Mouse (Mus musculus) ES-E14 (cell line): ENCODE data around the gene Gm20809. TPM values are rescaled to one million over a fixed set of nuclear protein-coding genes. Genes with fewer than 3 reads are reported as not detected.
"Not testable (repeated sequence)": the region's sequence is repeated elsewhere in the genome, so short reads cannot be mapped to it uniquely, and the experiment has no call there.

Experiments used
- DNase-seq: peaks from one replicate; pipeline ENCODE4 v3.0.0-alpha.2; 2013; ENCODE audit warnings: low read depth, low spot score
- H3K27ac ChIP-seq: 2 replicates; pipeline ENCODE4 v1.5.1; 2012; ENCODE audit warnings: low read depth, mild to moderate bottlenecking, low read length, moderate library complexity, mixed read lengths; ENCODE audit not compliant: poor library complexity, insufficient read depth, severe bottlenecking
- H3K36me3 ChIP-seq: 2 replicates; pipeline ENCODE4 v1.6.1; 2012; ENCODE audit warnings: mild to moderate bottlenecking, low read length, moderate library complexity, mixed read lengths; ENCODE audit not compliant: control insufficient read depth, poor library complexity, insufficient read depth, severe bottlenecking
- H3K4me1 ChIP-seq, 2 experiments: fragments of 150-350 bp in 1 of 2; sonication (generic) in 1 of 2; 2 replicates each; pipeline ENCODE4 v1.6.1; 2012; ENCODE audit warnings: low read length in 2 of 2, mild to moderate bottlenecking in 1 of 2, mixed read lengths in 1 of 2; ENCODE audit not compliant: control insufficient read depth in 2 of 2, insufficient read depth in 2 of 2, poor library complexity in 1 of 2
- H3K4me3 ChIP-seq, 2 experiments: fragments of 150-350 bp in 1 of 2; sonication (generic) in 1 of 2; 2 replicates each; pipeline ENCODE4 v1.5.1; 2012; ENCODE audit warnings: low read length in 2 of 2, low read depth in 1 of 2, mild to moderate bottlenecking in 1 of 2, mixed read lengths in 1 of 2; ENCODE audit not compliant: insufficient read depth in 1 of 2, poor library complexity in 1 of 2, severe bottlenecking in 1 of 2
- H3K9ac ChIP-seq: 2 replicates; pipeline ENCODE4 v1.6.1; 2012; ENCODE audit warnings: low read depth, mild to moderate bottlenecking, low read length, mixed read lengths; ENCODE audit not compliant: poor library complexity, insufficient read depth, severe bottlenecking
- H3K9me3 ChIP-seq: fragments of 150-350 bp; sonication (generic); 2 replicates; pipeline ENCODE4 v1.6.1; 2012; ENCODE audit warnings: low read depth, mild to moderate bottlenecking, low read length; ENCODE audit not compliant: control insufficient read depth, insufficient read depth
- in situ Hi-C, 2 experiments: fragments of 600-800 bp; cut with MboI; formaldehyde crosslinking; loops; one replicate each; pipeline ENCODE4 v1.15.1; 2025; ENCODE audit warnings: low sequenced_read_pairs in 2 of 2, inconsistent platforms in 1 of 2; ENCODE audit not compliant: unreplicated experiment in 2 of 2
- total RNA-seq: library from RNA; depleted of rRNA; stranded (reverse); fragments of 300-350 nt; gene quantifications from 2 replicates; pipeline ENCODE4 v1.2.3, GENCODE M21; 2012; rRNA removed

Gene Gm20809
- not detected in 2 replicates for total RNA-seq

GRCm38 (mm10) chrY:24454757-24455156 lies at the start of gene Gm20809:
TSS of gene Gm20809 (plus strand) at chrY:24455057.
- H3K27ac ChIP-seq, H3K9me3 ChIP-seq, H3K9ac ChIP-seq, in situ Hi-C loops, DNase-seq, H3K4me1 ChIP-seq, H3K36me3 ChIP-seq, H3K4me3 ChIP-seq: not testable (repeated sequence)
